Mouse (Mus musculus): Measurements from ENCODE around the gene Psmb3.

- no peak for TF ChIP-seq GATA1 (IDR thresholded peaks at IDR 0.05; ENCODE audit: borderline replicate concordance, low read length)
- TF ChIP-seq FLI1 (IDR thresholded peaks at IDR 0.05; ENCODE audit: low read length): no peak
Observed at GRCm38 (mm10) chr11:97716021-97716420, 12.8 kb downstream of the Psmb3 start.

All from megakaryocyte, embryonic 14.5 days (primary cell).